Mouse (Mus musculus): ENCODE data around the gene Tmem14c.

DNA sequence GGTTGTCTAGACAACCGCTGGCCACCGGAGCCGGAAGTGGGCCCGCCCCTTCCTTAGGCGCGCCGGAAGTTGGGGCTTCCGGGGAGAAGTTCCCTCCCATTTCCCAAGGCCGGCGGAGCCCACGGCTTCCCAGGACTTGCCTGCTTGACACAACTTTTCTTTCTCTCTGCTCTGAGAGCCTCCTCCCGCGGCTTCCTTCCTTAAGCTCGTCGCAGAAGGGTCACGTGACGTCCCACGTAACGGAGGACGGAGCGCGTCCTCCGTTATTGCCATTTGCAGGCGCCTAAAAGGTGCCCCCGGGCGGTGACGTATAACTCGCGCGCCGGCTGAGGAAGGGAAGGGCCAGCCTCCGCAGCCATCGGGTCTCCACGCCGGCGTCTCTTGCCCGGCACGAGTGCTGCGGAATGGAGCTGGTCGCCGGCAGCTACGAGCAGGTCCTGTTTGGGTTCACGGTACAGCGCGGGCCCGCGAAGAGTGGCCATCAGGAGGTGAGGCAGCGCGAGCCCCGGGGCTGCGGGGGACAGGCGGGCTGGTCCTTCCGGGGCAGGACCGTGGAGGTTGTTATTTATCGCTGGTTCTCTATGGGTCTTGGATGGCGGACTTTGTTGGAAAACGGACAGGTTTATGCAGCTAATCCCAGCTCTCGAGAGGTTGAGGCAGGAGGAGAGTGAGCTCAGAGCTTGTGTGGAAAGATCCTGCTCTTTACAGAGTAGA is 15.0 kb upstream of the Tmem14c start, which contains the start of gene Pak1ip1:
- TF ChIP-seq CTCF (IDR thresholded peaks at IDR 0.05; ENCODE audit: extremely low read depth, insufficient read depth, low read length) (no peak), POLR2A (IDR thresholded peaks at IDR 0.05; ENCODE audit: extremely low read depth, insufficient read depth, low read length) (peak; percentile 56; the same call in 1 of the 2 replicates)

Data from cortical plate, adult 2 months (tissue).